Mouse (Mus musculus) c-Kit-negative CD71-positive TER-119-positive erythroid progenitor cells, embryonic 14.5 days (primary cell): Measurements from ENCODE around the gene Klrb1f.
"Not testable (repeated sequence)": the region's sequence is repeated elsewhere in the genome, so short reads cannot be mapped to it uniquely, and the experiment has no call there.

Experiments used
- DNase-seq: peaks from one replicate; pipeline ENCODE4 v3.0.0-alpha.2; 2013; ENCODE audit warnings: low read depth, low spot score

Gene Klrb1f

GRCm38 (mm10) chr6:129045601-129046000 lies at the start of gene Klrb1f:
TSS of gene Klrb1f (plus strand) at chr6:129045901.
- no peak for DNase-seq

- no peak for DNase-seq
Measured at GRCm38 (mm10) chr6:128996054-128996767, 49.5 kb upstream of the Klrb1f start.

DNA sequence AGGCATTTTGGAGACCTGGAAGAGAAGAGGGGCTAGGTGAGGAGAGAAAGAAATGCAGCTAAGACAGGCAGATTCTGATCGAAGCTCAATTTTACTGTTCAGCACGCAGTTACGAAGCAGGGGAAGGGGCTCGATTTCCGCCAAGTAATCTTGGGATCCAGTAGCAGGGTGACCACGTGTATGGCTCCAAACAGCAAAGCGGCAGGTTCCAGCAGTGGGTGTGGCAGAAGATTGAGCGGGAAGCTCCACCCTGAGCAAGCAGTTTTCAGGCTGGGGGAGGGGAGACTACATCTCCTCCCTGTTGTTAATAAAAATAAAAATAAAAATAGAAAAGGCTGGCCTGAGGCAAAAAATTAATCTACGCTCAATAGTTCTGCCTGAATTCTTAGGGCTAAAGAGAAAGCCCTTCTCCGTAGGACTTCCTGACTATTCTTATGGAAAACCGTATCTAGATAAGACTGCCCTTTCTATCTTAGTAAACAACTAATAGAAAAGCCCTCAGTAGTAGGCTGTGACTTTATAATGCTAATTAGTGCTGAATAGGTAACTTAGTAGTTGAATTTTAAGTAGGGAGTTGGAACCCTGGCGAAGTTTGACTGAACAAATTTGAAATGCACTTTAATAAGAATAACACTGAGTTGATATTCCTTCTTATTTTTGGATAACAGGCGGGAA lies 48.8 kb upstream of the Klrb1f start:
- DNase-seq = no peak

DNA sequence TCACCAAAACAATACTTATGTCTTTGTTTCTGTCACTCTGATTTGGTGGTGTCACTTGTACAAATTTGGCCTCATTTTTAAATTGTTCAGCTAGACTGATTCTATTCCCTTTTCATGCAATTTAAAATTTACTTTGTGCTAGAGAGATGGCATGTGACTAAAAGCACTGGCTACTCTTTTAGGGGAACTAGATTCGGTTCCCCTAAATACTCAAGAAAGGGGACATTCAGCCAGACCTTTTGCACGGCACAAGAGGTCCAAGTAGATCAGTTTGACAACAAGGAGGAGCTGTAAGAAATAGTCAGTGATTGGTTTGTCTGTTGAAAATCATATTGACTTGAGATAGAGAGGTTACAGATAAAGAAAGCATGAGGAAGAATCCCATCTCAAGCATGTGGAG lies 44.3 kb upstream of the Klrb1f start:
- DNase-seq = no peak

DNA sequence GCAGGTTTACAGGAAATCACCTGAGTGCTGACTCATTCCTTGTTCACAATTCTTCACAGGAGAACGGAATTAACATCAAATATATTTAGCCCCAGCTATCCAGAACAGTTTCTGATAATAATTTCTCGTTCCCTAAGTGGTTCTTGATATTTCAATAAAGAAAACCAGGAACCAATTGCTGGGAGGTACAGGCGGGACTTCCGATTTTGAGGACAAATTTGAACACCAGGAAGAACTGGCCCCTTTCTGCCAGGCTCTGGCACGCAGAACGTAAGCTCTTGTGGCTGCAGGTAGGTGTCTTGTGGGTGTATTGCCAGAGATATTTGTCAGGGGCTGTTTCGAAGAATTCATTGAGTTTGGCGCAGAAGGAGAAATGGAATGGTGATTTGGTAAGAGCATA lies 37.1 kb upstream of the Klrb1f start:
- DNase-seq = no peak

GRCm38 (mm10) chr6:129009846-129010504 lies 35.7 kb upstream of the Klrb1f start:
- not testable (repeated sequence) for DNase-seq

- DNase-seq = no peak
Measured at GRCm38 (mm10) chr6:129010505-129010873, 35.2 kb upstream of the Klrb1f start.

DNA sequence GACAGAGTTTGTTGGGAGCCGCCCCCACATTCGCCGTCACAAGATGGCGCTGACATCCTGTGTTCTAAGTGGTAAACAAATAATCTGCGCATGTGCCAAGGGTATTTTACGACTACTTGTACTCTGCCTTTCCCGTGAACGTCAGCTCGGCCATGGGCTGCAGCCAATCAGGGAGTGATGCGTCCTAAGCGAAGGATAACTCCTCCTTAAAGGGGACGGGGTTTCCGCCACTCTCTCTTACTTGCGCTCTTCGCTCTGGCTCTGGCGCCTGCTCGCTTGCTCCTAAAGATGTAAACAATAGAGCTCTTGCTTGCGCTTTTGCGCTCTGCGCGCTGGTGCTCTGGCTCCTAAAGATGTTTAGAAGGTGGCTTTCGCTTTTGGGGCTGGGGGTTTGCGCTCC lies 33.7 kb upstream of the Klrb1f start:
- not testable (repeated sequence) for DNase-seq

GRCm38 (mm10) chr6:129012966-129013365 lies 32.7 kb upstream of the Klrb1f start:
- DNase-seq = no peak

DNA sequence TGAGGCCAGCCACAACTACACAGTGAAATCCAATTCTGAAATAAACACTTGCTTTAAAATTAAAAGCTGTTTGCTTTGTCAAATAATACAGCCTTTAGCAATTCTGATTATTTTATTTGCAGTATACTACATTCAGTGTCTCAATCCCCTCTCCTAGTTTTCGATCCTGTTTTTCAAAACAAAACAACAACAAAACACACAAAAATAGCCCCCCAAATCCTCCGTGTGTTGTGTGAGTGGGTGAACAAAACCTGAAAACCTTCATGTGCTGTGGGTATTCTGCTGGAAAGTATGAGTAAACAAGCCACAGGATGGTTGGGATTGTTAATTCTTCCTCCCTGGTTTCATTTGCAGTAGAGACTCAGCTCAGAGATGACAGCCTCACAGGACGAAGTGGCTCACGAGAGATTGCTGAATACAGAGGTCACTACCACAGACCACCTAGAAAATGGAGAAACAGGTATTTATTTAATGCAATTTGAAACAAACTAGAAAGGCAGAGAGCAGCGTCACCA lies 31.9 kb upstream of the Klrb1f start:
- no peak for DNase-seq

GRCm38 (mm10) chr6:129014399-129014798 lies 31.3 kb upstream of the Klrb1f start:
- no peak for DNase-seq

DNA sequence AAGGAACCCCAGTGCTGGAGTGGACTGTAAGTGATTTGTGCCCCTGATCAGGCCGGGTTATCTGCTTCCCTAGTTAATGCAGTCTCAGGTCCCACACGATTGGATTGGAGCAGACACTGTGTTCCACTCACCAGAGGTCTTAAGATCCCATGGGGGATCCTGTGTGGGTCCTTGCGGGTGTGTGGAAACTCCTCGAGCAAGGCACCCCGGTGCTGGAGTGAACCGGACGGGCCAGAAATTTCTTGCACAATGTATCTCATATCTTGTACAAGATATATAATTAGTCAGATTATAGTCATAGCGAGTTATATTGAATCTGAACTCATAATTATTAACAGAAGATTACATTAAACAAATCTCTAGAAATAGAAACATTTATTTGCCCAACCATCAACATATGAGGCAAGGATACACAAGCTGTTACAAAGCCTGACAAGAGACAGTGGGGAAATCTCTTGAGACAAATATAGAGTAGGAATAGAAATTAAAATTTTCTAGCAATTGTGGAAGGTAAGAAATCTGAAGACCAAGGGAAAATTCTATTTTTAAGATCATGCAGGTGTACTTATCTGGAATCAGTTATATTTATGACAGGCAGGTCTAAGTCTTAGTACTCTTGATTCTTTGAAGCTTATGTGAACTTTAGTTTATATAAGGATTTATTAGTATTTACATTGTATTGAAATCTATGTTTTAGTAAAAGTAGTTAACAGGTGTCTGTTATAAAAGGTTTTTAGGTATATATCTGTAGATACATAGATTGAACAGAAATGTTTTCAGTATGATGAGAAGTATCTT lies 18.1 kb upstream of the Klrb1f start:
- no peak for DNase-seq

GRCm38 (mm10) chr6:129030175-129030824 lies 15.4 kb upstream of the Klrb1f start:
- no peak for DNase-seq

GRCm38 (mm10) chr6:129030964-129031363 lies 14.7 kb upstream of the Klrb1f start:
- DNase-seq = no peak

DNA sequence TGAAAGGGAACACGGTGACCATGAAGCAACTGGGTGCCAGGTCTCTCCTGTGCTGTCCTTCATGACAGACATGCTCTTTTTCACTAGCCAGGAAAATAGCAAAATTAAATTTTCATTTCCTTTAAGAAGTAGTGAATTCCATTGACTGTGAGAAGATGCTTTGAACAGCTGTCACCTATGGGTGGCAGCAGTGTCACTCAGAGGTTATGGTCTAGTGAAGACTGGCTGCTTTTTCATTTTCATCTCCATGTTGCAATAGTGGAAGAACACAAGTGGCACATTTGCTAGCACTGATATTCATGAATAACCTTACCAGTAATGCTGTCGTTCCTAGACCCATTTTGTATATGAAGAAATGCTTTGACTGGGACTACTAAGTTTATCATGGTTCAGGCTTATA lies 12.3 kb upstream of the Klrb1f start:
- no peak for DNase-seq

DNA sequence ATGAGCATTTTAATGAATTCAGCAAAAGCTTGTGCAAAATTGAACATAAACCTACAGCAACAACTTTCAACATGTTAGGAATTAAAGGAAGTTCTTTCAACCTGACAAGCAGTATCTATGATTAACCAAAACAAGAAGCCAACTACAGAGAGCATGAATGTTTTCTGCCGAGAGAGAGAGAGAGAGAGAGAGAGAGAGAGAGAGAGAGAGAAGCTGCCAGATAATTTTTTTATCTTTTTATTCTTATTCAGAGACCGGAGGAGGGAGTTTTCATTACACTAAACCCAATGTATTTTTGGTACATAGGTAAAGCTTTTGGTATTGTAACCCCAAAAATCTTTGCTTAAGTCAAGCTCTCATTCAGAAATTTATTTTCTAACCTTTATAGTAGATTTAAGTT lies 10.7 kb upstream of the Klrb1f start:
- no peak for DNase-seq

- no peak for DNase-seq
Measured at GRCm38 (mm10) chr6:129036326-129036725, 9.4 kb upstream of the Klrb1f start.

DNA sequence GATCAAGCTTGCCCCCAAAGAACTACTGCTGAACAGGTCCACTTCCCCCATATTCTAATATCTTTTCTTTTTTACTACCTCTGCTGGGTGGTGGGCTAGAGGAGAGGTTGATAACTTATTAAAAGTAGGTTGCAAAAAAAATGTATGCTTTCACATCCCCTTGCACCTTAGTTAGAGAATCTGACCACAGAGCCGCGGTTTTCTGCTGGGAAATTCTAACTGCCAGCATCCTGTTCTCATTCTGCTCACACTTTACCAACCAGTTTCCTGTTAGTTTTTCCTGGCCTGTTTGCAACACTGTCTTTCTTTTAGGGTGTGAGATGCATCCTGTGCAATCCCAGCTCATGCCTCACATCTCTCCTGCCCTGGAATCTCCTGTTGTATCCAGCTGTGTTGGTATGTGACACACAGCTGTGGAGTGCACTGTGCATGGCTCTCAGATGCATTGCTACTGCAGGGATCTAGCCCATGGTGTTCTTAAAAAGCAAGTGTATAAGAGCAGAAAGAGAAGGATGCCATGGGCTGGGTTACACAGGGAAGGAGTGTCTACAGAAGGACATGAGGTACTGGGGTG lies 8.7 kb upstream of the Klrb1f start:
- no peak for DNase-seq

- no peak for DNase-seq
Measured at GRCm38 (mm10) chr6:129041470-129041869, 4.2 kb upstream of the Klrb1f start.

GRCm38 (mm10) chr6:129042470-129042869 lies 3.2 kb upstream of the Klrb1f start:
- no peak for DNase-seq

GRCm38 (mm10) chr6:129048381-129048780 lies 2.7 kb downstream of the Klrb1f start:
- no peak for DNase-seq
